Mouse (Mus musculus) thymus, adult 2 months (tissue): ENCODE data around the gene Ly6g6d. TPM values are rescaled to one million over a fixed set of nuclear protein-coding genes. Genes with fewer than 3 reads are reported as not detected.
A peak's percentile ranks its signal among the peaks of the same experiment; 100 is the strongest.

Experiments used
- DNase-seq: peaks from one replicate; pipeline ENCODE4 v3.0.0; 2021
- H3K27ac ChIP-seq: fragments of 200-500 bp; 2 replicates; pipeline ENCODE4 v1.5.1; 2012; ENCODE audit warnings: low read length, control low read depth; ENCODE audit not compliant: control insufficient read depth, insufficient read depth
- H3K27me3 ChIP-seq: fragments of 200-500 bp; 2 replicates; pipeline ENCODE4 v1.6.1; 2012; ENCODE audit warnings: mild to moderate bottlenecking, low read length, moderate library complexity, mixed read lengths; ENCODE audit not compliant: control insufficient read depth, insufficient read depth
- H3K36me3 ChIP-seq: fragments of 200-500 bp; 2 replicates; pipeline ENCODE4 v1.6.1; 2012; ENCODE audit warnings: mild to moderate bottlenecking, low read length, moderate library complexity; ENCODE audit not compliant: control insufficient read depth, insufficient read depth
- H3K4me1 ChIP-seq: fragments of 200-500 bp; replicated peaks from 2 replicates; pipeline ENCODE4 v1.6.1; 2012; ENCODE audit warnings: low read length; ENCODE audit not compliant: control insufficient read depth, insufficient read depth
- H3K4me3 ChIP-seq: fragments of 200-500 bp; 2 replicates; pipeline ENCODE4 v1.5.1; 2012; ENCODE audit warnings: mild to moderate bottlenecking, low read length, control low read depth, moderate library complexity; ENCODE audit not compliant: control insufficient read depth, insufficient read depth
- CTCF ChIP-seq: fragments of 200-500 bp; IDR thresholded peaks from 2 replicates; pipeline ENCODE4 v1.5.1; 2012; ENCODE audit warnings: mild to moderate bottlenecking, control low read depth, low read length, moderate library complexity, borderline replicate concordance; ENCODE audit not compliant: control insufficient read depth, poor library complexity, insufficient read depth; ENCODE audit errors: extremely low read depth
- POLR2A ChIP-seq: fragments of 200-500 bp; IDR thresholded peaks from 2 replicates; pipeline ENCODE4 v1.6.1; 2012; ENCODE audit warnings: mild to moderate bottlenecking, low read length, control low read depth, moderate library complexity; ENCODE audit not compliant: control insufficient read depth, poor library complexity, insufficient read depth; ENCODE audit errors: extremely low read depth
- WGBS: fragments of 180-500 bp; shearing (Covaris S2); methylation state at CpG from one replicate; pipeline ENCODE4 v1.1.7; 2018; 5-methylcytosine and 5-hydroxymethylcytosine counted together
- polyA plus RNA-seq: library from polyadenylated mRNA; depleted of rRNA; stranded (reverse); fragments of >200 nt; gene quantifications from 2 replicates; pipeline ENCODE4 v1.2.3, GENCODE M21; 2012

The Ly6g6d gene
- polyA plus RNA-seq, 1 experiment = 1.5 TPM

DNA sequence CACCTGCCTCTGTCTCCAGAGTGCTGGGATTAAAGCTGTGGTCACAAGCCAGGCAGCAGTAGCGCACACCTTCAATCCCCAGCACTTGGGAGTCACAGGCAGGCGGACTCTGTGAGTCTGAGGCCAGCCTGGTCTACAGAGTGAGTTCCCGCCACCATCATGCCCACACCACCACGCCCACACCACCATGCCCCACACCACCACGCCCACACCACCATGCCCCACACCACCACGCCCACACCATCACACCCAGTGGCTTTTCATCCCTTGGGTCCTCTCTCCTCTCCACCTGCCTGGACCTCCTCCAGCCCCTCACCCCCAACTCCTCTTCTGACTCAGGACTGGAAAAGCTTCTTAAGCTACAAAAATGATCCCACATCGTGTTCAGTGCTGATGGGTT is 46.0 kb downstream of the Ly6g6d start:
- no peak for TF ChIP-seq POLR2A
- TF ChIP-seq CTCF = no peak
- peaks cover 35% of the 10 kb centered on the region for H3K4me1 ChIP-seq
- no peak overlapping the region for H3K27ac ChIP-seq

DNA sequence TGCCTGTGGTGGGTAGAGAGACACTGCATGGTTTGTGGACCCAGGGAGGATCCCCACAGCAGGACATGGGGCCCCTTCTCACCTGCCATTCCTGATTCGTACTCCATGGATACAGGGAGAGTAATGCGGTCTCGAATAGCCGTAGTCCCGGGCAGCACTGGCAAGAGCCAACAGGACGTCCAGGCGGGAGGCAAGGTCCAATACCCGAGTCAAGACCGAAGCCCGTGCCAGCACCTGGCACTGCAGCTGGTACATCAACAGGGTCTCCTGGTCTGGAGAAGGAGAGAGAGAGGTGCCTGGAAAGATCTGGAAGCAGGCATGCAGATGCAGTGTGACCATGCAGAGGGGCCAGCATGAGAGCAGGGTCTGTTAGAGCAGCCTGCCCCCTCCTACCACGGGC is 46.6 kb downstream of the Ly6g6d start:
- no peak overlapping the region for H3K4me3 ChIP-seq

More for the DNA sequence above, 46.0 kb downstream of the Ly6g6d start:
- no peaks in the 10 kb centered on the region for H3K36me3 ChIP-seq
- H3K27me3 ChIP-seq = no peaks in the 10 kb centered on the region
- 85% methylated on average over 7 of the region's 7 CpGs for WGBS
- H3K4me3 ChIP-seq = no peak overlapping the region
- DNase-seq = no peak

DNA sequence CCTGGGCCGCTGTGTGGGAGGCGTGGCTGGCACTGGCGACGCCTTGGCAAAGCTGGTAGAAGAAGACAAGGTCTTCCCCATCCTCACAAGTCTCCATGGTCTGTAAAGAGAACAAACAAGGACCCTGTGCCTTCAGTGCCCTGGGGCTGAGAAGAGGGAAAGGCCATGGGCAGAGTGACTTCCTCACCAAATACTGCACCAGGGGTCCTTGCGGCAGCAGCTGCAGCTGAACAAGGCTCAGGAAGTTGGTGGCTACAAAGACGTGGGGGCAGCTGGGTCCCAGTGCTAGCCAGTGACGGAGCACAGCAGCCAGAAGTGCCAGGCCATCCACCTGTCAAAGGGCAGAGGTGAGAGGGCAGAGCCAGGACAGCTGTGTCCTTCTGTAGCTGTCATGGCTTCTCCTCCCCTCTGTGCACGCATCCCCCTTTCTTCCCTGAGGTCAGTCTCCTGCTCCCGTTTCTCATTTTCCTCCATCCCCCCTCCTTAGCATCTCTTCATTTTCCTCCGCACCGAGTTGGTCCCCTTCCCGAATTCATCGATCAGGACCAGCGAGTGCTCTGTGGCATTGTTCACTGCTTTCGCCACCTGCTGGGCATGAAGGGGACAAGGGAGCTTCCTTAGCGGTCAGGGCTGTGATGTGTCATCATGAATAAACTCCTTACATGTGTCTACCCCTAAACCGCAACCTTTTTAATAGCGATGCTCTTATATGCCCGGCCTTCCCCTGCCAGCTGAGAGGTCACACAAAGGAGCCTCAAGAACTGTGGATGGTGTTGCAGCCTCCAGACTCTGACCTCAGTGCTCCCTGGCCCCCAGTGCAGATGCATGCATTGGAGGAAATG is 48.0 kb downstream of the Ly6g6d start:
- WGBS = 15% methylated on average over 19 of the region's 19 CpGs
- no peak for TF ChIP-seq POLR2A
- peak; percentile 49; the same call in 1 of the 2 replicates for TF ChIP-seq CTCF
- peaks cover 39% of the 10 kb centered on the region for H3K4me1 ChIP-seq
- peak; percentile 38 for DNase-seq
- H3K27me3 ChIP-seq = no peaks in the 10 kb centered on the region
- peak overlapping the region; percentile 10 for H3K4me3 ChIP-seq
- peak overlapping the region; percentile 6; the same call in 1 of the 2 replicates for H3K27ac ChIP-seq
- no peaks in the 10 kb centered on the region for H3K36me3 ChIP-seq

More for the DNA sequence above, 46.6 kb downstream of the Ly6g6d start:
- no peak for TF ChIP-seq CTCF
- TF ChIP-seq POLR2A = no peak
- DNase-seq = no peak
- 95% methylated on average over 11 of the region's 11 CpGs for WGBS
- H3K4me1 ChIP-seq = peaks cover 38% of the 10 kb centered on the region
- H3K27me3 ChIP-seq = no peaks in the 10 kb centered on the region
- no peaks in the 10 kb centered on the region for H3K36me3 ChIP-seq
- H3K27ac ChIP-seq = no peak overlapping the region

DNA sequence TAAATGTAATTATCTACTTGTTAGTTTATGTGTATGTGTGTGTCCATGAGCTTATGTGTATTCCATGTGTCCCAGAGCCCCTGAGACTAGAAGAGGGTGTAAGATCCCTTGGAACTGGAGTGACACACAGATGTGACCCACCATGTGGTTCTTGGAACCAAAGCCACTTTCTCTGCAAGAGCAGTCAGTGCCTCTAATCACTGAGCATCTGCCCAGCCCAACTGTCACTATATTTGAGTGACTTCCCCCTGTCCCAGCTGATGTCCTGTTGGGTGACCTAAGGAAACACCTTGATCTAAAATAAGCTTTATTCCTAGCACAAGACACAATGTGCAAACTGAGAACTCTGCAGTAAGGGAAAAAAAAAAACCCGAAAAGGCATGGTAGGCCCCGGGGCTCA is 49.5 kb downstream of the Ly6g6d start:
- TF ChIP-seq CTCF = no peak
- TF ChIP-seq POLR2A = no peak
- H3K27me3 ChIP-seq = no peaks in the 10 kb centered on the region
- no peak for DNase-seq
- H3K4me1 ChIP-seq = peaks cover 38% of the 10 kb centered on the region
- 48% methylated on average over 2 of the region's 2 CpGs for WGBS
- H3K4me3 ChIP-seq = no peak overlapping the region
- H3K27ac ChIP-seq = no peak overlapping the region
- no peaks in the 10 kb centered on the region for H3K36me3 ChIP-seq

GRCm38 (mm10) chr17:35027277-35028068 is 50.4 kb downstream of the Ly6g6d start, which contains the start of gene Sapcd1:
TSS of gene Sapcd1 (minus strand) at chr17:35028016.
- 35% methylated on average over 13 of the region's 13 CpGs for WGBS
- Histone ChIP-seq H3K4me3 (no peak within 1 kb of the TSS), H3K27me3 (no peaks in the 10 kb centered on the region), H3K27ac (no peak within 1 kb of the TSS), H3K4me1 (peaks cover 38% of the 10 kb centered on the region), H3K36me3 (no peaks in the 10 kb centered on the region)
- TF ChIP-seq CTCF (no peak), POLR2A (no peak)
- no peak for DNase-seq

DNA sequence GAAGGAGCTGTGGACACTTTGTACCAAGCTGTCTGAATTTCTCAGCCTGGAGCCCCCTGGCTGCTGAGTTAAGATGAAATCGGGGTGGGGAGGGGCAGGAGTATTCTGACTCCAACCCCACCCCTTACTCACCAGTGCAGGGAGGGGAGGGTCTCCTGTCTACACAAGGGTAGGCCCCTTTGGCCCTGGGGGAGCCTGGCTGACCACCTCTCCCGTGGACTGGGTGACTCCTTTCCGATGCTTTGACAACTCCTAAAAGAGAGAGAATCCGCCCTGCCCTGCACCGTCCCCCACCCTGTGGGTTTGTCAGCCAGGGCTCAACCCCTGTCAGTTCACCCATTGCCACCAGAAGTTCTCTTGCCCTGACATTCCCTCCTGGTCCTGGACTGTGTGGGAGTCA is 51.7 kb downstream of the Ly6g6d start:
- WGBS = 99% methylated on average over 5 of the region's 5 CpGs
- peaks cover 42% of the 10 kb centered on the region for H3K4me1 ChIP-seq

More for the DNA sequence above, 51.7 kb downstream of the Ly6g6d start:
- Histone ChIP-seq H3K27ac (no peak overlapping the region), H3K4me3 (no peak overlapping the region), H3K36me3 (no peaks in the 10 kb centered on the region), H3K27me3 (no peaks in the 10 kb centered on the region)
- TF ChIP-seq POLR2A (no peak), CTCF (no peak)
- DNase-seq = no peak
